16 mouse cellular contexts compared by ENCODE assay signal in the genomic region with DNA sequence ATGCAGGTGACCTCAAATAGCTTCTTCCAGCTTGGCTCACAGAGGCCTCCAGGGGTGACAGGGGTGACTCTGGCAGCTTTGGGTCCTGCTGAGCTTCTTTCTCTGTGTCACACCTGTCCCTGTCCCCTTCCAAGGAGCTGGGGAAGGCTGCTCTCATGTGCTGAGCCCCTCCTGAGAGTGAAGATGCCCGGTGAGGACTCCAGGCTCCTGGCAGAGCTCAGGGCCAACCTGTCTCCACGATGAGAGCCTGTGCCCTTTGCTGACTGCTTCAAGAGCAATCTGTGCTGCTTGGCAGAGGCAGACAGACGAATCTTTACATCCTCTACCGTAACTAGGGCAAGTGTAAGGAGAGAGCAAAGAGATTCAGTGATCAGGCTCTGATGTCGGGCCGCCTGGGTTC. TPM values are rescaled to one million over a fixed set of nuclear protein-coding genes. Genes with fewer than 3 reads are reported as not detected.
DNase-seq lines count a peak whose midpoint lies in the region; ATAC-seq and TF ChIP-seq lines count a peak whose summit lies in the region.
"Had no signal": no experiment of that assay in that cellular context is flagged by ENCODE, and none has a peak within 500 bp of the region (broad histone marks: within the 10 kb centered on the region; RNA-seq: fewer than 3 reads in every experiment).

No protein-coding gene starts in this region.

- no peak for TF ChIP-seq CTCF in gastrocnemius, adult 2 months (IDR thresholded peaks at IDR 0.05)
- no peak for TF ChIP-seq CTCF in cerebellum, adult 2 months (IDR thresholded peaks at IDR 0.05; ENCODE audit: borderline replicate concordance, insufficient read depth, low read depth, low read length)
- no peak for TF ChIP-seq CTCF in midbrain, postnatal 0 days (IDR thresholded peaks at IDR 0.05)

- no peaks in the 10 kb centered on the region for H3K27me3 ChIP-seq in cerebellum, adult 2 months (ENCODE audit: control insufficient read depth, insufficient read depth, low read length)
- H3K27me3 ChIP-seq in hindbrain, embryonic 11.5 days (ENCODE audit: control insufficient read depth, insufficient read depth, low read length) = no peaks in the 10 kb centered on the region
- H3K27me3 ChIP-seq in midbrain, postnatal 0 days (ENCODE audit: insufficient read depth, low read length) = no peaks in the 10 kb centered on the region
- H3K27me3 ChIP-seq in kidney, embryonic 15.5 days = peaks cover 11% of the 10 kb centered on the region; the same call in 1 of the 2 replicates
- H3K27me3 ChIP-seq: heart, embryonic 15.5 days had no signal

- no peak for TF ChIP-seq POLR2A in cerebellum, adult 2 months (IDR thresholded peaks at IDR 0.05; ENCODE audit: borderline replicate concordance, insufficient read depth, low read length)

- H3K4me2 ChIP-seq in hindbrain, embryonic 11.5 days (replicated peaks; ENCODE audit: low read depth, low read length) = no peak overlapping the region
- no peak overlapping the region for H3K4me2 ChIP-seq in midbrain, postnatal 0 days (ENCODE audit: low read depth, low read length, poor library complexity, severe bottlenecking)
- H3K4me2 ChIP-seq in kidney, embryonic 15.5 days = no peak overlapping the region
- H3K4me2 ChIP-seq: heart, embryonic 15.5 days had no signal

- WGBS in cerebellum, adult 2 months = 28% methylated on average over 6 of the region's 6 CpGs
- 71% methylated on average over 6 of the region's 6 CpGs for WGBS in hindbrain, embryonic 11.5 days
- 71% methylated on average over 6 of the region's 6 CpGs for WGBS in midbrain, postnatal 0 days
- 80% methylated on average over 6 of the region's 6 CpGs for WGBS in kidney, embryonic 15.5 days

- no peaks in the 10 kb centered on the region for H3K36me3 ChIP-seq in hindbrain, embryonic 11.5 days (ENCODE audit: control insufficient read depth, insufficient read depth, low read length)
- no peaks in the 10 kb centered on the region for H3K36me3 ChIP-seq in midbrain, postnatal 0 days (ENCODE audit: insufficient read depth, low read length)
- no peaks in the 10 kb centered on the region for H3K36me3 ChIP-seq in kidney, embryonic 15.5 days
- H3K36me3 ChIP-seq: heart, embryonic 15.5 days had no signal

- ATAC-seq in hindbrain, embryonic 11.5 days (ENCODE audit: low FRiP score) = no peak
- no peak for ATAC-seq in midbrain, postnatal 0 days (ENCODE audit: low FRiP score)
- no peak for ATAC-seq in kidney, embryonic 15.5 days (replicated peaks; ENCODE audit: low FRiP score)
- ATAC-seq in megakaryocyte progenitor cell, adult 5-6 weeks (replicated peaks; ENCODE audit: poor library complexity) = no peak
- ATAC-seq: activated CD4-positive, CD25-positive, alpha-beta regulatory T cell, adult 4 months; inflammation-experienced regulatory T-cells, adult 6 months had no signal

- peak overlapping the region; percentile 33; the same call in 1 of the 2 replicates for H3K9ac ChIP-seq in hindbrain, embryonic 11.5 days (ENCODE audit: low read depth, low read length)
- 0 out of 2 replicates have a peak overlapping the region, but pooled peaks have one; percentile 8 for H3K9ac ChIP-seq in midbrain, postnatal 0 days (replicated peaks; ENCODE audit: low read length, poor library complexity, severe bottlenecking)
- H3K9ac ChIP-seq in kidney, embryonic 15.5 days = no peak overlapping the region
- H3K9ac ChIP-seq: heart, embryonic 15.5 days had no signal

- H3K4me3 ChIP-seq in gastrocnemius, adult 2 months = no peak overlapping the region
- no peak overlapping the region for H3K4me3 ChIP-seq in cerebellum, adult 2 months (replicated peaks; ENCODE audit: insufficient read depth, low read depth, low read length)
- no peak overlapping the region for H3K4me3 ChIP-seq in hindbrain, embryonic 11.5 days (ENCODE audit: low read depth, low read length)
- no peak overlapping the region for H3K4me3 ChIP-seq in midbrain, postnatal 0 days (ENCODE audit: low read depth, low read length)
- no peak overlapping the region for H3K4me3 ChIP-seq in kidney, embryonic 15.5 days (replicated peaks)
- H3K4me3 ChIP-seq: erythroblast, embryonic 14.5 days; heart, embryonic 15.5 days had no signal

- H3K4me1 ChIP-seq in cerebellum, adult 2 months (ENCODE audit: control insufficient read depth, insufficient read depth, low read length) = peaks cover 29% of the 10 kb centered on the region
- peaks cover 37% of the 10 kb centered on the region for H3K4me1 ChIP-seq in hindbrain, embryonic 11.5 days (replicated peaks; ENCODE audit: control insufficient read depth, insufficient read depth, low read length)
- no peaks in the 10 kb centered on the region; the same call in 1 of the 2 replicates for H3K4me1 ChIP-seq in midbrain, postnatal 0 days (ENCODE audit: insufficient read depth, low read length)
- peaks cover 44% of the 10 kb centered on the region for H3K4me1 ChIP-seq in kidney, embryonic 15.5 days

- peak overlapping the region; percentile 46; the same call in 1 of the 2 replicates for H3K27ac ChIP-seq in gastrocnemius, adult 2 months
- no peak overlapping the region for H3K27ac ChIP-seq in cerebellum, adult 2 months (ENCODE audit: insufficient read depth, low read length)
- H3K27ac ChIP-seq in hindbrain, embryonic 11.5 days (ENCODE audit: low read depth, low read length) = peak overlapping the region; percentile 87
- H3K27ac ChIP-seq in midbrain, postnatal 0 days (ENCODE audit: low read depth, low read length) = no peak overlapping the region
- H3K27ac ChIP-seq in kidney, embryonic 15.5 days = no peak overlapping the region
- H3K27ac ChIP-seq: heart, embryonic 15.5 days; kidney, postnatal 0 days had no signal

- intact Hi-C loops in gastrocnemius, adult 2 months (cut with DNase I) = no loop called here

- H3K9me3 ChIP-seq in hindbrain, embryonic 11.5 days (ENCODE audit: control insufficient read depth, low read length) = no peaks in the 10 kb centered on the region
- no peaks in the 10 kb centered on the region for H3K9me3 ChIP-seq in midbrain, postnatal 0 days (ENCODE audit: low read length)
- H3K9me3 ChIP-seq in kidney, embryonic 15.5 days (replicated peaks) = no peaks in the 10 kb centered on the region
- H3K9me3 ChIP-seq: heart, embryonic 15.5 days had no signal

- DNase-seq in gastrocnemius, adult 2 months = peak; percentile 38
- DNase-seq in gastrocnemius, postnatal 4 days (ENCODE audit: low spot score in 2 of 2) = no peak
- DNase-seq in cerebellum, adult 2 months = peak; percentile 52 to 60
- DNase-seq in hindbrain, embryonic 11.5 days (ENCODE audit: low spot score) = no peak
- no peak for DNase-seq in midbrain, postnatal 0 days (ENCODE audit: low spot score)
- DNase-seq: embryo, embryonic 11 days; liver; right cerebral cortex, postnatal 14 days had no signal

RNA-seq across cellular contexts. Expression of a gene that starts 16.9 kb away (rescaled TPM):
- total RNA-seq in gastrocnemius, adult 2 months (2021) = not detected
- not detected for total RNA-seq in gastrocnemius, postnatal 4 days (2021)
- 0.23 TPM in 1 of 2 replicates, not detected in the other for polyA plus RNA-seq in cerebellum, adult 2 months (2012; rRNA removed)
- 9.8 and 10.0 TPM in 2 replicates for polyA plus RNA-seq in hindbrain, embryonic 11.5 days (2014; fragmentation: Nextera tagmentation; extraction: Ambion mirVana)
- not detected in 2 replicates for total RNA-seq in midbrain, postnatal 0 days (2014; rRNA removed)
- polyA plus RNA-seq in midbrain, postnatal 0 days (2015; fragmentation: Nextera tagmentation; extraction: Ambion mirVana) = 0.12 TPM in 1 of 2 replicates, not detected in the other
- 3.1 and 3.7 TPM in 2 replicates for polyA plus RNA-seq in kidney, embryonic 15.5 days (2015; fragmentation: Nextera tagmentation; extraction: Ambion mirVana)
- not detected in 2 replicates for total RNA-seq in megakaryocyte progenitor cell, adult 5-6 weeks (2015)
- total RNA-seq in megakaryocyte progenitor cell, adult 5-6 weeks (2017) = not detected in 2 replicates
- polyA plus RNA-seq: activated CD4-positive, CD25-positive, alpha-beta regulatory T cell, adult 4 months; erythroblast, embryonic 14.5 days; heart, embryonic 15.5 days; inflammation-experienced regulatory T-cells, adult 6 months; lung, embryonic 16.5 days had no signal

Comparison
In these comparisons a context has a peak if more than half of its experiments do, and no peak if none do; other contexts are left out.
1. DNase-seq: peak in gastrocnemius, adult 2 months (single experiment) and cerebellum, adult 2 months (2 of 2); none in gastrocnemius, postnatal 4 days (0 of 2), hindbrain, embryonic 11.5 days (single experiment) and midbrain, postnatal 0 days (single experiment).
2. H3K27ac ChIP-seq: peak in gastrocnemius, adult 2 months (single experiment) and hindbrain, embryonic 11.5 days (single experiment); none in cerebellum, adult 2 months (single experiment), midbrain, postnatal 0 days (single experiment) and kidney, embryonic 15.5 days (single experiment).